Mouse (Mus musculus) liver, adult 2 months (tissue): ENCODE measurements at regions not wholly inside any gene's neighbourhood (a gene's known extent, or its start where the extent isn't known, plus 50 kb on each side); places are given as distances from the start of the nearest gene placed in this dataset.

ENCODE experiments used
- CTCF ChIP-seq: fragments of 200-500 bp; IDR thresholded peaks from 2 replicates; pipeline ENCODE4 v1.5.1; 2011; ENCODE audit warnings: low read depth, low read length, control low read depth
- POLR2A ChIP-seq: fragments of 200-500 bp; IDR thresholded peaks from 2 replicates; pipeline ENCODE4 v1.6.1; 2011; ENCODE audit warnings: low read length, control low read depth; ENCODE audit not compliant: insufficient read depth; ENCODE audit errors: extremely low read depth

DNA sequence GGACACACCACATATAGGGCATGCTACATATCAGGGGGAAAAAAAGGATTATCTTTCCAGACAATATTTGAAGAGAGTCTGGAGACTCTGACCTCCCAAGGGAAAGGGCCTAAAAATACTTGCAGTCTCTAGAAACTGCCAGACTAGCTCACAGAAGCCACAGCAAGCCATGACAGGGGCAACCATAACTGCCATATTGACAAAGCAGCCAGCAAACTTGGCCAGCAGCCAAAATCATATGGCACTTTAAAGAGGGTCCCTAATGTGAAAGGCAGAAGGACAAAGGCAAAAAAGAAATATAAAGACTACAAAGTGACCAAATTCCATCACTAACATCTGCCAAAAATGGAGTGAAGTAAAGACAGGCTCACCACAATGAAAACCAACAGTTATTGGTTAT is 155.2 kb downstream of the Cox18 start:
- TF ChIP-seq POLR2A (no peak), CTCF (no peak)
